Mouse (Mus musculus): ENCODE data around the gene Slc5a5. TPM values are rescaled to one million over a fixed set of nuclear protein-coding genes. Genes with fewer than 3 reads are reported as not detected.
"Not testable (repeated sequence)": the region's sequence is repeated elsewhere in the genome, so short reads cannot be mapped to it uniquely, and the experiment has no call there.

The Slc5a5 gene
- polyA plus RNA-seq, 1 experiment, result 0.46 TPM

DNA sequence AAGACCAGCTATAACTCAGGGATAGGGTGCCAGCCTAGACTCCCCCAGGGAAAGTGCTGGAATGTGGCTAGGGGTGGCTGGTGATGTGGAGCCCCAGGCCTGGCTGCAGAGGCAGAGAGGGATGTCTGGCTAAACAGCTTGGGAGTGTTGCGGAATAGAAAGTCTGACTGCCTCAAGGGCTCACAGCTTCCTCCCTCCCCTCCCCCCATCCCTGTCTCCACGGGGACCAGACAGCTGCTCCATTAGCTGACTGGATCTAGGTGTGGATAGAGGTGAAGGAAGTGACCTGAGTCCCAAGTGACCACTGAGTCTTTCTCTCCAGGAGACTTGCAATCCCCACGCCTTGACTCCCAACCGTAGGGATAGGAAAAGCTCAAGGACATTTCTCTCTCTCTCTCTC, 10.6 kb upstream of the Slc5a5 start:
- DNase-seq (ENCODE audit: low read depth), result no peak

DNA sequence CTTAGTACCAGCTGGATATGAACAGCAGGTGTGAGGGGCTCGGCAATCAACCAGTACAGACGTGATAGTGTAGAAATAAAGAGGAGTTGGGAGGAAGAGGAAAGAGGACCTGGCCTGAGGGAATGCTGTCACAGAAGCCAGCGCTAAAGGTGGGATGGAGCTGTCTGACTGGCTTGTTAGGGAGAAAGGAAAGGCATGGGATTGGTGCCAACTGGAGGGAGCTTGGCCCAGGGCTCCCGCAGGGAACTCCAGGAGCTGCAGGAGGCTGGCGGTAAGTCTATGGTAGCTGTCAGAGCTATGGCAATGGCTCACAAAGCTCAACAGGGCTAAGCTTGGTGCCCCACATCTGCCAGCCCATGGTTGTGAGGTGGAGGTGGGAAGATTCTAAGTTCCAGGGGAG, 9.7 kb upstream of the Slc5a5 start:
- DNase-seq (ENCODE audit: low read depth), result no peak

- no peak for DNase-seq (ENCODE audit: low read depth)
Observed at GRCm38 (mm10) chr8:70900872-70901387, 8.4 kb upstream of the Slc5a5 start.

DNA sequence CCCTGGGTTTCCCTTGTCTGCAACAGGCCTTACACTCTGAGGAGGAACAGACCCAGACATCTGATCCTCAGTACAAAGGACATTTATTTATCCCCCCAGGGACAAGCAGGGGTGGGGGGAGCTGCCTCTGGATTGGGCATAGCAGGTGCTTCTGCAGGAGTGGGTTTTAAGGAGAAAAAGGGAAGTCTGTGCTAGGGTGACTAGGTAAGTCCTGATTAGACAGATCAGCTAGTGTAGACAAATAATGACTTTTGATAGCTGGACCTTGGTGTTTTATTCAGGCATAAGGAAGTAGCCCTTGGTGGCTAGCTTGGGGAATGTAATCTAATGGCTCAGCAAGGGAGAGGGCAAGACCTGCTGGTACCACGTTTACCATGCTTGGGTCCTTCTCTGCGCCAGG, 6.7 kb upstream of the Slc5a5 start:
- no peak for DNase-seq (ENCODE audit: low read depth)

GRCm38 (mm10) chr8:70898661-70899198, 6.2 kb upstream of the Slc5a5 start:
- no peak for DNase-seq (ENCODE audit: low read depth)

DNA sequence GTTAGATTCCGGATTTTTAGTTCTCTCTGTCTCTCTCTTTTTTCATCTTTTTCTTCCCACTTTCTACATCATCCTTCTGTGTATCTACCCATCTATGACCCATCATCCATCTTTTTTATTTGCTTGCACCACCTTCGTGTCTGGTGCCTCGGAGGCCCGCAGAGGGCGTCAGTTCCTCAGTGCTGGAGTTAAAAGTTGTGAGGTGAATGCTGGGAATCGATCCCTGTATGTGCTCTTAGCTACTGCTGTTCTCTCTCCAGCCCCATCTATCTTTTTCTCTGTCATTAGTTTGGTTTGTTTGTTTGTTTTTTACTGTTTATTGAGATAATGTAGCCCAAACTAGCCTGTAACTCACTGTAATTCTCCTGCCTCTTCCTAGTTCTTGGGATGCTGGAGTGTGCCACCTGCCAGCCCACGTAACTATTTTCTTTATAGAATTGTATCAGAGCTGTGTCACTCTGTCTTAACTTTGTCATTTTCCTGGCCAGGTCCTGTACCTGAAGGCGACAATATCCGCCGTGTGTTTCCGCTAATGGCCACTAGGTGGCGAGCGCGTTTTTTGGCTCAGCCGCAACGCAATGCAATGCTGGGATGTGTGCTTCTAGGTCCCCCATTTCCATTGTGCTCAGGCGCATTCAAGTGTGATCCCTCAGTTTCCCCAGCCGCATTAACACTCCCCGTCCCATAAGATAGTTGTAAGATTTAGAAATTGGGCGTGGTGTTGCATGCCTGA, 5.3 kb upstream of the Slc5a5 start:
- DNase-seq (ENCODE audit: low read depth), result no peak

GRCm38 (mm10) chr8:70897021-70897680, 4.6 kb upstream of the Slc5a5 start, which contains the start of gene Rpl18a:
Gene Rpl18a, minus strand, starts transcription at chr8:70897412.
- DNase-seq (ENCODE audit: low read depth), result peak; percentile 93

GRCm38 (mm10) chr8:70896316-70897020, 3.9 kb upstream of the Slc5a5 start:
- no peak for DNase-seq (ENCODE audit: low read depth)

- DNase-seq (ENCODE audit: low read depth), result not testable (repeated sequence)
Observed at GRCm38 (mm10) chr8:70895571-70896259, 3.2 kb upstream of the Slc5a5 start.

GRCm38 (mm10) chr8:70894771-70895545, 2.4 kb upstream of the Slc5a5 start:
- DNase-seq (ENCODE audit: low read depth), result no peak

DNA sequence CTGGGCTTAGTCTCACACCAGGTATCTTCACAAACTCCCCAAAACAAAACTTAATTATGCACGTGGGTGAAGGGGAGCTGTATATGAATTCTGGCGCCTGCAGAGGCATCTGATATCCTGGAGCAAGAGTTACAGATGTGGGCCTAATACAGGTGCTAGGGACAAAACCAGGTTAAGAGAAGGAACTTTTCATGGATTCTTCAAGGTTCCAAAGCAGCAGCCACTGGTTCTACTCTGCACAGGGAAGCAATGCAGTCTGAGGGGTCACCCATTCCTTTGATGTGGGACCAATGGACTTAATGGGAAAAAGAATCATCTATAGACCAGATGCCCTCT, 1.8 kb upstream of the Slc5a5 start:
- DNase-seq (ENCODE audit: low read depth), result no peak

DNA sequence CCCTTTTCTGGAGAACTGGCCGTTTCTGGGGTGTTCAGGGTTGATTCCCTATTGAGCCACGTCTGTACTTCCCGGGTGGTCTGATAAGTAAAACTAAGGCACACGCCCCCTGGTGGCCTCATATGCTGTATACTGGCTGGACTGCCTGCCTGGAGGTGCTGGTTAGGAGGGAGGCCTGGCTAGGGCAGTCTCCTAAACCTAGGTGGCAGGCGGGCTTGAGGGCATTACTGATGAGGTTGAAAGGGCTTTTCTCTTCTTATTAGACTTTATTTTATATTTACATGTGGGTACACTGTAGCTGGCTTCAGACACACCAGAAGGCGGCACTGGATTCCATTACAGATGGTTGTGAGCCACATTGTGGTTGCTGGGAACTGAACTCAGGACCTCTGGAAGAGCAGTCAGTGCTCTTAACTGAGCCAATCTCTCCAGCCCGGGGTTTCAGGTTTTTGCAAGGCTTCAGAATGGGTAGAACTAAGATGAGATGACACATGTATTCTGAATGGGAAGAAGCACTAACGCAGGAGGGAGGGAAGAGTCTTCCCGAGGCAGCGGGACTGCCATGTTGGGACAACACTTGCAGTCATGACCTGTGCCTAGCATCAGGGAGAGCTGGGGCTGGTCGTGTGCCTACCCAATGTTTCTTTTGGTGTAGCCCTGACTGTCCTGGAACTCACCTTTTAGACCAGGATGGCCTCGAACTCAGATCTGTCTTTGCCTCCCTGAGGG, 1.3 kb upstream of the Slc5a5 start:
- no peak for DNase-seq (ENCODE audit: low read depth)

DNA sequence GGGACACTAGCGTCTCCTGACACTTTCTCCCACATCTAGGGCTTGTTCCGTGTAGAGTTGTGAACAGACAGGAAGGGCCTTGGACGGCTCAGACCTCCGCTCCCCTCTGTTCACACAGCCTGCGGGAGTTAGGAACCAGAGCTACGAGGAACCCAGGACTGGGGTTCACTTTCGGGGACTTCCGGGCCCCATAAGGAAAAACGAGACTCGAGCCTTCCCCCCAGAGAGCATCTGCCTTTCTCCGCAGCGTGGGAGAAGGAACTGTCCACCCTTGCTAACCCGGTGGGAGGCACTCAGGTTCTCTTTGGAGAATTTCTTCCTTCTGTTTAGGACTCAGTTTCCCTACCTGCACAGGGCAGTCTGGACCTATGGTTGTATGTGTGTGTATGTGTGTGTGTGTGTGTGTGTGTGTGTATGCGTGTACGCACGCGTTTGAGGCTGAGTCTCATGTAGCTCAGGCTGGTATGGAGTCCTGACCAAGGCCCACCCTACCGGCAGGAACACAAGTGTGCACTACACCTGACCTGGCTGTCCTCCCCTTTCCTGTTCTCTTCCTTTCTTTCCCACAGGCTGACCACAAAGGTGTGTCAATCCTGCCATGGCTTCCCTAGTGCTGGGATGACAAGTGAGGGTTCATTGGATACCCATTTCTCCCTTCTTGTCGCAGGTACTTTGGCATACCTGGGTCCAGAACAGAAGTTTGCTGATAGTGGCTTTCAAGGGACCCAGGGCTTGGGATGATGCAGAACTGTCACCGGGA, 519 bp upstream of the Slc5a5 start:
- DNase-seq (ENCODE audit: low read depth), result no peak

DNA sequence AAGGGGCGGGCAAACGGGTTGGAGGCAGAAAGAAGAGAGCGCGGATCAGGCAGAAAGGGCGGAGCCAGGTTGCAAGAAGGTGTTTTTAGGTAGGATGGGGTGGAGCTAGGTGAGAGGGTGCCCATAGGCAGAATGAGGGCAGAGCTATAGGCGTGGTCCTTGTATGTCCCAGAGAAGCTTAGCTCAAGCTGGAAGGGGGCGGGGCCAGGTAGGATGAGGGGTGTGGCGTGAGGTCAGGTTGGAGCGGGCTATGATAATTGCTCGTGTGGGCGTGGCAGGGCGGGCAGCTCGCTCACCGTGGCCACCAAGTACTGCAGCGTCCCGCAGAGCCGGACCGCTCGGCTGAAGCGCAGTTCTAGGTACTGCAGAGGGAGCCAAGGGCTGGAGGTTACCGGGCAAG, 1.2 kb downstream of the Slc5a5 start:
- DNase-seq (ENCODE audit: low read depth), result peak; percentile 61

- no peak for DNase-seq (ENCODE audit: low read depth)
Observed at GRCm38 (mm10) chr8:70890656-70891055, 1.9 kb downstream of the Slc5a5 start.

DNA sequence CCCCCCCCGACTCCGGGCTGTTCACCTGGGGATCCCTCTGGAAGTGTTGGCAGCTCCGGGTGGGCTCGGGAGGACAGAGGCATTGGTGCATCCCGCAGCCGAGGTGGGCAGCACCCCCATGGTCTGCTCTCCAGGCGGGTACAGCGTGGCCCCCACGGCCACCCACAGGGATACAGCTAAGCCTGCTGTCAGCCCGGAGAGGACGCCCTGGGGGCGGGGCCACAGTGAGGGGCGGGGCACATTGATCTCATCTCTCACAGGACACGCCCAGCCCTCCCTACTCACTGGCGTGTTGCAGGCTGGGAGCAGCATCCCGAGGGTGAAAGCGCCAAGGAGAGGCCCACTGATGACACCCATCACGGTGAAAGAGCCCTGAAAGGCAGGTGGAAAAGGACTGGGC, 4.9 kb downstream of the Slc5a5 start:
- no peak for DNase-seq (ENCODE audit: low read depth)

GRCm38 (mm10) chr8:70885612-70886011, 6.9 kb downstream of the Slc5a5 start:
- DNase-seq (ENCODE audit: low read depth), result no peak

DNA sequence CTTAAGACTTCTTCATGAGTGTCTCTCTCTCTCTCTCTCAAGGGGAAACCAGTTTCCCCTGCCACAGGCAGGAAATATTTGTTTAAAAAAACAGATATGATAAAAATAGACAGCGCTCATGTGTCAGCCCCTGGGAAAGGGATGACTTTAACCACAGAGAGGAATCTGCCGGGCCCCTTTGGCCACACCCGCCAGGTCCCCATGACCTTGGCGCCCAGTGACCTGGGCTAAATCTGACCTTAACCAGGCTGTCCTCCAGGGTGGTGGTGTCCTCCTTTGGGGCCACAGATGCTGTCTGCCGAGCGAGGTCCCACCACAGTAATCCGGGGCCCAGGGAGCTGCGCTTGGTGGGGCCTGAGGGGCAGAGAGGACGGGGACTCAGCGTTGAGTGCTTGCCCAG, 7.9 kb downstream of the Slc5a5 start:
- DNase-seq (ENCODE audit: low read depth), result no peak

GRCm38 (mm10) chr8:70884186-70884585, 8.4 kb downstream of the Slc5a5 start:
- DNase-seq (ENCODE audit: low read depth), result no peak

- no peak for DNase-seq (ENCODE audit: low read depth)
Observed at GRCm38 (mm10) chr8:70880546-70880945, 12.0 kb downstream of the Slc5a5 start.
